Mouse (Mus musculus) midbrain, embryonic 13.5 days (tissue): ENCODE results near the gene P3h2. TPM values are rescaled to one million over a fixed set of nuclear protein-coding genes. Genes with fewer than 3 reads are reported as not detected.

Experiments
- ATAC-seq: fragments of 200-750 bp; cut with Nextera tagmentation; 2 replicates; pipeline ENCODE4 v1.8.0; 2017; ENCODE audit warnings: mild to moderate bottlenecking, moderate TSS enrichment, moderate library complexity
- H3K27ac ChIP-seq: fragments of 300-500 bp; sonication (generic); 2 replicates; pipeline ENCODE4 v1.5.1; 2015; ENCODE audit warnings: inconsistent platforms, mild to moderate bottlenecking, moderate library complexity
- H3K27me3 ChIP-seq: fragments of 300-500 bp; sonication (generic); 2 replicates; pipeline ENCODE4 v1.6.1; 2015; ENCODE audit warnings: mild to moderate bottlenecking, inconsistent platforms
- H3K36me3 ChIP-seq: fragments of 300-500 bp; sonication (generic); 2 replicates; pipeline ENCODE4 v1.6.1; 2015; ENCODE audit warnings: mild to moderate bottlenecking, inconsistent platforms
- H3K4me1 ChIP-seq: fragments of 300-500 bp; sonication (generic); replicated peaks from 2 replicates; pipeline ENCODE4 v1.6.1; 2015; ENCODE audit warnings: inconsistent platforms
- H3K4me2 ChIP-seq: fragments of 300-500 bp; sonication (generic); replicated peaks from 2 replicates; pipeline ENCODE4 v1.6.1; 2015; ENCODE audit warnings: moderate library complexity, mild to moderate bottlenecking, inconsistent platforms
- H3K4me3 ChIP-seq: fragments of 300-500 bp; sonication (generic); replicated peaks from 2 replicates; pipeline ENCODE4 v1.5.1; 2015; ENCODE audit warnings: mild to moderate bottlenecking, inconsistent platforms
- H3K9ac ChIP-seq: fragments of 300-500 bp; sonication (generic); replicated peaks from 2 replicates; pipeline ENCODE4 v1.6.1; 2015; ENCODE audit warnings: mild to moderate bottlenecking, inconsistent platforms
- H3K9me3 ChIP-seq: fragments of 300-500 bp; sonication (generic); 2 replicates; pipeline ENCODE4 v1.6.1; 2016; ENCODE audit warnings: mild to moderate bottlenecking, inconsistent platforms
- WGBS: fragments of 180-500 bp; shearing (Covaris S2); methylation state at CpG from one replicate; pipeline ENCODE4 v1.1.7; 2015; 5-methylcytosine and 5-hydroxymethylcytosine counted together
- polyA plus RNA-seq: library from polyadenylated mRNA; unstranded; fragments of >200 nt; fragmentation: Nextera tagmentation; extraction: Ambion mirVana; gene quantifications from 2 replicates; pipeline ENCODE4 v1.2.1, GENCODE M21; 2015

The P3h2 gene
- polyA plus RNA-seq, 1 experiment from 2014 or later: 0.36 TPM

GRCm38 (mm10) chr16:26026416-26026815 lies 79.2 kb downstream of the P3h2 start:
- no peak overlapping the region for H3K4me3 ChIP-seq
- H3K4me1 ChIP-seq: 0 out of 2 replicates have a peak, but pooled peaks cover 10% of the 10 kb centered on the region
- no peak overlapping the region for H3K9ac ChIP-seq
- no peak overlapping the region for H3K4me2 ChIP-seq
- ATAC-seq: no peak
- no peak overlapping the region for H3K27ac ChIP-seq
- 87% methylated on average over 3 of the region's 3 CpGs for WGBS
- H3K27me3 ChIP-seq: no peaks in the 10 kb centered on the region
- H3K36me3 ChIP-seq: no peaks in the 10 kb centered on the region
- no peaks in the 10 kb centered on the region for H3K9me3 ChIP-seq

- 53% methylated on average over 5 of the region's 5 CpGs for WGBS
- no peak for ATAC-seq
Measured at GRCm38 (mm10) chr16:26024543-26024942, 81.0 kb downstream of the P3h2 start.

GRCm38 (mm10) chr16:26023352-26023751 lies 82.2 kb downstream of the P3h2 start:
- no peaks in the 10 kb centered on the region for H3K9me3 ChIP-seq
- 80% methylated on average over 4 of the region's 4 CpGs for WGBS
- no peak overlapping the region for H3K9ac ChIP-seq
- H3K36me3 ChIP-seq: no peaks in the 10 kb centered on the region
- H3K4me3 ChIP-seq: no peak overlapping the region
- no peak overlapping the region for H3K27ac ChIP-seq
- no peaks in the 10 kb centered on the region for H3K27me3 ChIP-seq
- H3K4me2 ChIP-seq: no peak overlapping the region
- H3K4me1 ChIP-seq: 0 out of 2 replicates have a peak, but pooled peaks cover 10% of the 10 kb centered on the region
- ATAC-seq: no peak

More at GRCm38 (mm10) chr16:26024543-26024942, 81.0 kb downstream of the P3h2 start:
- Histone ChIP-seq H3K27ac (no peak overlapping the region), H3K4me1 (0 out of 2 replicates have a peak, but pooled peaks cover 10% of the 10 kb centered on the region), H3K4me3 (no peak overlapping the region), H3K9me3 (no peaks in the 10 kb centered on the region), H3K27me3 (no peaks in the 10 kb centered on the region), H3K9ac (no peak overlapping the region), H3K4me2 (no peak overlapping the region), H3K36me3 (no peaks in the 10 kb centered on the region)

GRCm38 (mm10) chr16:26021759-26022158 lies 83.8 kb downstream of the P3h2 start:
- no peak for ATAC-seq

GRCm38 (mm10) chr16:26005811-26006210 lies 99.8 kb downstream of the P3h2 start:
- WGBS: 91% methylated on average over 3 of the region's 3 CpGs
- H3K9me3 ChIP-seq: no peaks in the 10 kb centered on the region
- H3K27me3 ChIP-seq: no peaks in the 10 kb centered on the region

More at GRCm38 (mm10) chr16:26021759-26022158, 83.8 kb downstream of the P3h2 start:
- Histone ChIP-seq H3K9me3 (no peaks in the 10 kb centered on the region), H3K27me3 (no peaks in the 10 kb centered on the region), H3K9ac (no peak overlapping the region), H3K4me3 (no peak overlapping the region), H3K27ac (no peak overlapping the region), H3K4me2 (no peak overlapping the region), H3K4me1 (0 out of 2 replicates have a peak, but pooled peaks cover 10% of the 10 kb centered on the region), H3K36me3 (no peaks in the 10 kb centered on the region)
- 54% methylated on average over 2 of the region's 2 CpGs for WGBS

GRCm38 (mm10) chr16:26003261-26003660 lies 102.3 kb downstream of the P3h2 start:
- Histone ChIP-seq H3K9me3 (no peaks in the 10 kb centered on the region), H3K4me3 (no peak overlapping the region), H3K27me3 (no peaks in the 10 kb centered on the region), H3K4me1 (no peaks in the 10 kb centered on the region), H3K36me3 (no peaks in the 10 kb centered on the region), H3K4me2 (no peak overlapping the region), H3K9ac (no peak overlapping the region), H3K27ac (no peak overlapping the region)
- ATAC-seq: no peak
- 76% methylated on average over 4 of the region's 4 CpGs for WGBS

More at GRCm38 (mm10) chr16:26005811-26006210, 99.8 kb downstream of the P3h2 start:
- no peaks in the 10 kb centered on the region for H3K36me3 ChIP-seq
- H3K4me1 ChIP-seq: no peaks in the 10 kb centered on the region
- no peak for ATAC-seq
- H3K4me3 ChIP-seq: no peak overlapping the region
- H3K4me2 ChIP-seq: no peak overlapping the region
- no peak overlapping the region for H3K9ac ChIP-seq
- H3K27ac ChIP-seq: no peak overlapping the region

- Histone ChIP-seq H3K27me3 (no peaks in the 10 kb centered on the region), H3K36me3 (no peaks in the 10 kb centered on the region), H3K4me3 (no peak overlapping the region), H3K4me1 (no peaks in the 10 kb centered on the region), H3K9ac (no peak overlapping the region), H3K9me3 (no peaks in the 10 kb centered on the region), H3K4me2 (no peak overlapping the region), H3K27ac (no peak overlapping the region)
- WGBS: 73% methylated on average over 9 of the region's 9 CpGs
- ATAC-seq: no peak
Measured at GRCm38 (mm10) chr16:26002848-26003247, 102.7 kb downstream of the P3h2 start.

GRCm38 (mm10) chr16:25994605-25995004 lies 111.0 kb downstream of the P3h2 start:
- H3K27ac ChIP-seq: no peak overlapping the region
- ATAC-seq: no peak
- H3K4me2 ChIP-seq: no peak overlapping the region
- no peak overlapping the region for H3K9ac ChIP-seq
- H3K36me3 ChIP-seq: no peaks in the 10 kb centered on the region
- WGBS: 92% methylated on average over 3 of the region's 3 CpGs
- no peaks in the 10 kb centered on the region for H3K27me3 ChIP-seq
- H3K4me1 ChIP-seq: no peaks in the 10 kb centered on the region
- H3K9me3 ChIP-seq: no peaks in the 10 kb centered on the region
- no peak overlapping the region for H3K4me3 ChIP-seq

GRCm38 (mm10) chr16:25987221-25987620 lies 118.4 kb downstream of the P3h2 start:
- H3K4me3 ChIP-seq: no peak overlapping the region
- H3K27me3 ChIP-seq: no peaks in the 10 kb centered on the region
- H3K36me3 ChIP-seq: no peaks in the 10 kb centered on the region
- no peaks in the 10 kb centered on the region for H3K9me3 ChIP-seq
- H3K4me1 ChIP-seq: no peaks in the 10 kb centered on the region
- no peak for ATAC-seq
- 96% methylated on average over 5 of the region's 5 CpGs for WGBS
- H3K4me2 ChIP-seq: no peak overlapping the region
- no peak overlapping the region for H3K9ac ChIP-seq
- H3K27ac ChIP-seq: no peak overlapping the region

GRCm38 (mm10) chr16:25983635-25984034 lies 121.9 kb downstream of the P3h2 start:
- WGBS: 33% methylated on average over 4 of the region's 4 CpGs
- no peaks in the 10 kb centered on the region for H3K36me3 ChIP-seq
- no peak overlapping the region for H3K4me3 ChIP-seq
- no peaks in the 10 kb centered on the region for H3K9me3 ChIP-seq
- H3K27me3 ChIP-seq: no peaks in the 10 kb centered on the region
- no peak overlapping the region for H3K4me2 ChIP-seq
- H3K9ac ChIP-seq: no peak overlapping the region
- ATAC-seq: no peak
- H3K27ac ChIP-seq: no peak overlapping the region
- H3K4me1 ChIP-seq: no peaks in the 10 kb centered on the region

GRCm38 (mm10) chr16:25979037-25979436 lies 126.5 kb downstream of the P3h2 start:
- Histone ChIP-seq H3K36me3 (no peaks in the 10 kb centered on the region), H3K27me3 (no peaks in the 10 kb centered on the region), H3K9me3 (no peaks in the 10 kb centered on the region), H3K4me3 (no peak overlapping the region), H3K4me2 (no peak overlapping the region), H3K9ac (no peak overlapping the region), H3K27ac (no peak overlapping the region), H3K4me1 (no peaks in the 10 kb centered on the region)
- 77% methylated on average over 3 of the region's 3 CpGs for WGBS
- ATAC-seq: no peak

- Histone ChIP-seq H3K4me1 (no peaks in the 10 kb centered on the region), H3K9me3 (no peaks in the 10 kb centered on the region), H3K4me3 (no peak overlapping the region), H3K4me2 (no peak overlapping the region), H3K27ac (no peak overlapping the region), H3K27me3 (no peaks in the 10 kb centered on the region), H3K36me3 (no peaks in the 10 kb centered on the region), H3K9ac (no peak overlapping the region)
- WGBS: 92% methylated on average over 2 of the region's 2 CpGs
- ATAC-seq: no peak
Measured at GRCm38 (mm10) chr16:25977210-25977609, 128.4 kb downstream of the P3h2 start.

- H3K9me3 ChIP-seq: no peaks in the 10 kb centered on the region
- no peaks in the 10 kb centered on the region for H3K27me3 ChIP-seq
- H3K4me3 ChIP-seq: no peak overlapping the region
- 91% methylated on average over 7 of the region's 7 CpGs for WGBS
- H3K9ac ChIP-seq: no peak overlapping the region
- ATAC-seq: no peak
- H3K27ac ChIP-seq: no peak overlapping the region
- H3K36me3 ChIP-seq: no peaks in the 10 kb centered on the region
- H3K4me1 ChIP-seq: no peaks in the 10 kb centered on the region
- H3K4me2 ChIP-seq: no peak overlapping the region
Measured at GRCm38 (mm10) chr16:25971285-25971684, 134.3 kb downstream of the P3h2 start.
